Mouse (Mus musculus) E14TG2a.4 (cell line): ENCODE measurements around the gene Fbxo2.

Experiments used
- CTCF ChIP-seq: conservative IDR thresholded peaks from 2 replicates; pipeline ENCODE4 v1.5.1; 2014; ENCODE audit warnings: low read length
- NANOG ChIP-seq: IDR thresholded peaks from 2 replicates; pipeline ENCODE4 v1.6.1; 2014; ENCODE audit warnings: borderline replicate concordance, low read length, mixed read lengths
- POU5F1 ChIP-seq: IDR thresholded peaks from 2 replicates; pipeline ENCODE4 v1.6.1; 2014; ENCODE audit warnings: low read length, borderline replicate concordance

DNA sequence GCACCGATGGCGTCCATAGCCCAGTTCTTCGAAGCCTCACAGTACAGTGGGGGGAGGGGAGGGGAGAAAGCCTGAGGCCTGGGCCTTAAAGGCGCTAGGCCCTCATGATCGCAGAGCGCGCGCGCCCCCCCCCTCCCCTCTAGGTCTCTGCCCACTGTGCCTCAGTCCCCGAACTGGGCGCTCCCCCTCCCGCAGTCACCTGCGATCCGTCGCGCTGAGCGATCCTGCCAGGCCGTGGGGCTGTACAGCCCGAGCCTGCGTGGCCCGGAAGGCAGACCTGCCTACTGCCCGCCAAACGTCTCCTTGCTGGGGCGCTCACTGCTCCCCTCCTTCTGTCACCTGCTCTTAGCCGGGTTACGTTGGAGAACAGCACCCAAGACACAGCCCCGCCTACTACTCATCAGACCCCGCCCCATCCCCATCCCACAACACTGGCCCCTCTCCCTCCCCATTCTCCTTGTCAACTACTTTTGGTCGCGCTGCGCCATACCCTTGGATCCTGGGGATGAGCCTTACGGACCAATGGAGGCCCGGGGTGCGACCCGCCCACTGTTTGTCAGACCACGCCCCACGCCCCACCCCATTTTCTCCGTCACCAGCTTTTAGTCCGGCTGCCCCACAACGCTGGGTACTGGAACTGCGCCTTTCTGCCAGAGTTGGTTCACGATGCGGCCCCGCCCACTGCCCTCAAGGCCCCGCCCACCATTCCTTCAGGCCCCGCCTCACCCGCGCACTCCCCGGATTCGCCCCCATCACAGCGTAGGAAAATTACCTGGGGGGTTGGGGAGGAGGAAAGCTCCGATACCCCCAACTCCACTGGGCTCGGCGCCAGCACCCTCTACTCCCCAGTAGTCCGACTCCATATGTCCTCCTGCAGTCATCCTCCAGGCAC lies 631 bp upstream of the Fbxo2 start:
- no peak for TF ChIP-seq CTCF
- no peak for TF ChIP-seq POU5F1
- no peak for TF ChIP-seq NANOG
